Mouse (Mus musculus) erythroblast, embryonic 14.5 days (primary cell): ENCODE results near the gene Sorcs2.

Experiments used
- GATA1 ChIP-seq: IDR thresholded peaks from 2 replicates; pipeline ENCODE4 v1.6.1; 2012; ENCODE audit warnings: low read length, inconsistent platforms, mixed read lengths
- TAL1 ChIP-seq: IDR thresholded peaks from 3 replicates; pipeline ENCODE4 v1.6.1; 2012; ENCODE audit warnings: low read length, inconsistent platforms, mixed read lengths

- TF ChIP-seq GATA1 (no peak), TAL1 (no peak)
Observed at GRCm38 (mm10) chr5:36006586-36006985, 391.4 kb downstream of the Sorcs2 start.
